Mouse (Mus musculus): Measurements from ENCODE around the gene Lix1l. TPM values are rescaled to one million over a fixed set of nuclear protein-coding genes. Genes with fewer than 3 reads are reported as not detected.

Lix1l gene
- polyA plus RNA-seq, 1 experiment: 8.1 TPM

DNA sequence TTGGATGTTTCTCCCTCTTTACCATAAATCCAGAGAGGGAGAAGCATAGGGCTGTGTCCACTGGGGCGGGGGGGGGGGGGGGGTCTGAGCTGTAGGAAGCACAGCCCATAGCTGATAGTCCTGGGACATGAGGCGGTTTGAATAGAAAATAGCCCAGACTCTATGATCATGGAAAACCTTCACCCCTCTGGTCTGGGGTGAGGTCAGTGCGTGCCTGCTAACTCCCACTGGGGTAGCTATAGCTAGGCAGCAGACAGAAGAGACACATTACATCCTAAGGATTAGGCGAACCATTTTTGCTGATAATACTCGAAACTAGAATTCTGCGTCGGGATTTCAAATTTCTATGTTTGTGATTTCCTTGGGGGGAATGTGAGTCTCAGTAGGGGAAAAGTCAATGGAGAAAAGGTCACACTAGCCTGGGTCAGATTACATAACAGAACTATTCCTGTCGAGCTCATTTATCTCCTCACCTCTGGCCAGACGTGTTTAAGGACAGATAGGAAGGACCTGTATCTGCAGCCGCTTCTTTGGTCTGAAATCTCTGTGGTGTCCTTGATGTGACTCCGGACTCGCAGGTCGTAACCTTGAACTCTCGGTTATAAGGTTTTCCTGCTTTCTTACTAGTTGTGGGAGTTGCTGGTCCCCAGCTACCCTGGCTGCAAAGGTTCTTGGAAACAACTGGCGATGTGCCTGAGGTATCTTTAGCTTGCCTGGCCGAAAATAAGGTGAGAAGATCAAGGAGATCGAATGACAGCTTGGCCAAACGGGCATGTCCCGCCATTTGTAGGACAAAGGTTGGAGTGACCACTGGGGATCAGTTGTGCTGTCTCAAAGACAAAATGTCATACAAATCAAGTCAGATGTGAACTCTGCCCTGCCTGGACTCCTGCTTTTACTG lies 27.1 kb upstream of the Lix1l start:
- Histone ChIP-seq H3K36me3 (ENCODE audit: control insufficient read depth, insufficient read depth, low read length) (no peaks in the 10 kb centered on the region), H3K4me1 (ENCODE audit: control insufficient read depth, insufficient read depth, low read length) (peaks cover 27% of the 10 kb centered on the region), H3K27me3 (ENCODE audit: control insufficient read depth, insufficient read depth, low read length) (no peaks in the 10 kb centered on the region), H3K4me3 (ENCODE audit: control insufficient read depth, low read depth, low read length) (no peak overlapping the region), H3K27ac (ENCODE audit: control insufficient read depth, insufficient read depth, low read depth, low read length) (no peak overlapping the region; the same call in 1 of the 2 replicates)
- TF ChIP-seq CTCF (IDR thresholded peaks at IDR 0.05; ENCODE audit: control insufficient read depth, insufficient read depth, insufficient replicate concordance, low read depth, low read length) (no peak), POLR2A (IDR thresholded peaks at IDR 0.05; ENCODE audit: control insufficient read depth, low read depth, low read length) (no peak)

DNA sequence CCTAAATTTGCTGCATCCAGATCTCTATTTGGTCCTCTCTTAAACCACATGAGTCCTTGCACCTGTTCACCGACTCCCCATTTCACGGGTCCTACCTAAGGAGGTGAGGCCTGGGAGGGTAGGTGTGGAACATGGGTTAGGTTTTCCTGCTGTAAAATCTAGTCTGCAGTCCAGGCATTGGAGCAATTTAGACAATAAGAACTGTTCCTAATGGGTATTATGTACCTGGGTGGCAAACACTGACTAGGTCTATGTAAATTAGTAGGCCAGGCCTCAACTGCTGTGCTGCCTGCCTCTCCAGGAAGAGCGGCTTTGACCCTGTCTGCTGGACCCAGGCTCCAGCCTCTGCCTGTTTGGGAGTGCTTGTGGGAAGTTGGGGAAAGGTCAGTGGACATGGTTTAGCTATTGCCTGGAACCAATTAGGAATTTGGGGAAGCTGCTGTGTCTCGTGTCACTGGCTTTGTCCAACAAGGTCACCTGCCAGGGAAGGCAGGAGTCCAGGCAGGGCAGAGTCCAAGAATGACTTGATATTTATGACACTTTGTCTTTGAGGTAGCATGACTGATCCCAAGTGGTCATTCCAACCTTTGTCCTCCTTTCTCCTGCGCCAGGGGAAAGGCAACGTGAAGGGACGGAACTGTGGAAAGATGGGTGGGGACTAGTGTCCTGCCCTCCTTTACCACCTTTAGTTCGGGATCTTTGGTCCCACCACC lies 25.5 kb upstream of the Lix1l start:
- no peak overlapping the region for H3K4me3 ChIP-seq (ENCODE audit: control insufficient read depth, low read depth, low read length)
- H3K27me3 ChIP-seq (ENCODE audit: control insufficient read depth, insufficient read depth, low read length): no peaks in the 10 kb centered on the region
- H3K36me3 ChIP-seq (ENCODE audit: control insufficient read depth, insufficient read depth, low read length): no peaks in the 10 kb centered on the region
- H3K4me1 ChIP-seq (ENCODE audit: control insufficient read depth, insufficient read depth, low read length): peaks cover 27% of the 10 kb centered on the region
- no peak for TF ChIP-seq POLR2A (IDR thresholded peaks at IDR 0.05; ENCODE audit: control insufficient read depth, low read depth, low read length)
- no peak for TF ChIP-seq CTCF (IDR thresholded peaks at IDR 0.05; ENCODE audit: control insufficient read depth, insufficient read depth, insufficient replicate concordance, low read depth, low read length)
- H3K27ac ChIP-seq (ENCODE audit: control insufficient read depth, insufficient read depth, low read depth, low read length): no peak overlapping the region

DNA sequence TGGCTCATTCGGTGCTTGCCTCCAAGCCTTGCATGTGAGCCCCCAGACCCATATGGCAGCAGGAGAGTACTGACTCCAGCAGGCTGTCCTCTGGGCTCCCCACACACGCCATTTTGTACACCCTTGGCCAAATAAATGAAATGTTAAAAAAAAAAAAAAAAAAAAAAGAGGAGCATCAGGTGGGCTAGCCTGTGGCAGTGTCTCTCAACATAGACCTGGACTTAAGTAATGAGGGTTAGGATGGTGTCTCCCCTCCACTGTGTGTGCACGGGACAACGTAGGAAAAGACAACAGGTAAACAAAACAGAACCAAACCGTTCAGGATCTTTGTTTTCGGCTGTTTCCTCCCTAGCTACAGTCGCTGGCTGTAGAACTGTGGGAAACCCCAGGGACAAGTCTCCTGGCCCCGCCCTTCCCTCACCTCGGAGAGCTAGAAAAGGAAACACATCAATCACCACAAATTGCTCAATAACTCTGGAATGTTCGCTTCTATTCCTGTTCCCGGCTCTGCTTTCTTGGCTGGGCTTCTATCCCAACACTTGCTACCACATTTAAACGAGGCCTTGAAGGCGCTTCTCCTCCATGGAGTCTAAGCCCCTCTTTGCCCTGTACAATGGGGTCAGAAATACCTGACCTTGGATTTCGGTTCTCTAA lies 24.8 kb upstream of the Lix1l start:
- Histone ChIP-seq H3K4me1 (ENCODE audit: control insufficient read depth, insufficient read depth, low read length) (peaks cover 30% of the 10 kb centered on the region), H3K27ac (ENCODE audit: control insufficient read depth, insufficient read depth, low read depth, low read length) (peak overlapping the region; percentile 87)

DNA sequence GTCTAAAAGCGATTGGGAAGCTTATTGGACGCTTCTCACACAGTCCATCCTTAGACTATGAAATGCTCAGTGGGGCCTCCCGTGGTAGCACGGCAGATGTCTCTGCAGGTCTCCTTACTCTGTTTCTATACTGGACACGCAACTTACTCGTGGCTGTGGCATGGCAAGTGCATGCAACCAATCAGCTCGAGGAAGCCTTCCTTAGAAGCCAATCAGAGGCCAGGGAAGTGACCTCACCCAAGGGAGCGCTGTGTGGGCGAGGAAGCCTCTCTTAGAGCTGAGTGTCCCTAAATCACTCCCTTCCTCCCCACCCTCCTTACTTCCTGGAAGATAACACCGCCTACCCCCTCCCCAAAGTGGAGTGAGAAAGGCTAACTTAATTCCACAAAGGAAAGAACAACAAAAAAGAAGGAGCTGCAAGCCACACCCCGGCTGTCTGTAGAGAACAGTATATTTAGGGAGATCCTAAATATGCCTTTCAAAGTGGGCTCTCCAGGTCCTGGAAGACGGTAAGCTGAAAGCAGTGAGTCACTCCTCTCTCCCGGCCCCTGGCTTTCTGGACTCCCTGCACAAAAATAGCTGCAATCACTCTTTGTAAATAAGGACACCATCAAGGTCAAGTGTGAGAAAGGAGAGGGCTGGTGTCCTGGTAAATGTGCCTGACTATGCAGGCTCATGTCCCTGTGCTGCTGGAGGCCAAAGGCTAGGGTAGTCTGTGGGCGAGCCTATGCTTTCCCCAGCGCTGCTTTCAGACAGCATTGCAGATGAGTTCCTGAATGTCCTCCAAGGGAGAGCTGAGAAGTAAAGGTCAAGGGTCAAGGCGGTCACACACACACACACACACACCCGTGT lies 24.0 kb upstream of the Lix1l start, which contains the start of gene Gm16253:
Gm16253 (plus strand) TSS at position 295 of the 852 bp plus-strand sequence.
- H3K36me3 ChIP-seq (ENCODE audit: control insufficient read depth, insufficient read depth, low read length): no peaks in the 10 kb centered on the region
- no peaks in the 10 kb centered on the region for H3K27me3 ChIP-seq (ENCODE audit: control insufficient read depth, insufficient read depth, low read length)
- H3K4me3 ChIP-seq (ENCODE audit: control insufficient read depth, low read depth, low read length): no peak within 1 kb of the TSS
- peaks cover 29% of the 10 kb centered on the region for H3K4me1 ChIP-seq (ENCODE audit: control insufficient read depth, insufficient read depth, low read length)
- peak within 1 kb of the TSS; percentile 87 for H3K27ac ChIP-seq (ENCODE audit: control insufficient read depth, insufficient read depth, low read depth, low read length)
- TF ChIP-seq POLR2A (IDR thresholded peaks at IDR 0.05; ENCODE audit: control insufficient read depth, low read depth, low read length): no peak
- TF ChIP-seq CTCF (IDR thresholded peaks at IDR 0.05; ENCODE audit: control insufficient read depth, insufficient read depth, insufficient replicate concordance, low read depth, low read length): no peak

More for the DNA sequence above, 24.8 kb upstream of the Lix1l start:
- no peaks in the 10 kb centered on the region for H3K27me3 ChIP-seq (ENCODE audit: control insufficient read depth, insufficient read depth, low read length)
- H3K4me3 ChIP-seq (ENCODE audit: control insufficient read depth, low read depth, low read length): no peak overlapping the region
- H3K36me3 ChIP-seq (ENCODE audit: control insufficient read depth, insufficient read depth, low read length): no peaks in the 10 kb centered on the region
- TF ChIP-seq POLR2A (IDR thresholded peaks at IDR 0.05; ENCODE audit: control insufficient read depth, low read depth, low read length): no peak
- no peak for TF ChIP-seq CTCF (IDR thresholded peaks at IDR 0.05; ENCODE audit: control insufficient read depth, insufficient read depth, insufficient replicate concordance, low read depth, low read length)

DNA sequence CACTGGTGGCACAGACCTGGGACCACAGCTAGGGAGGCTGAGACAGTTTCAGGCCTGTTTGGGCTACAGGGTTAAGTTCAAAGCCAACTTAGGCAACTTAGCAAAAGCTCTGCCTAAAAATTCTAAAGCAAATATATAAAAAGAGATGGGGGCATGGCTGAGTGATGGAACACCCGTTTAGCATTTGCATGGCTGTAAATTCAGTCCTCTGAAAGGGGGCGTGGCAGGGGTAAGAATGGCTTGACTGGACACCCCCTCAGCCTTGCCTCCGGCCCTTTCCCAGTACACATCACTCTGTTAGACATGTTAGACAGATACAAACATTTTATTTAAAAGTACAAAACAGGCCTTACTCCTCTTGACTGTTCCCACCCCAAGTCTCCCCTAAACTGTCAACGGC lies 23.4 kb upstream of the Lix1l start:
- peak overlapping the region; percentile 80 for H3K27ac ChIP-seq (ENCODE audit: control insufficient read depth, insufficient read depth, low read depth, low read length)
- no peak for TF ChIP-seq POLR2A (IDR thresholded peaks at IDR 0.05; ENCODE audit: control insufficient read depth, low read depth, low read length)
- no peak overlapping the region for H3K4me3 ChIP-seq (ENCODE audit: control insufficient read depth, low read depth, low read length)
- H3K4me1 ChIP-seq (ENCODE audit: control insufficient read depth, insufficient read depth, low read length): peaks cover 29% of the 10 kb centered on the region
- H3K36me3 ChIP-seq (ENCODE audit: control insufficient read depth, insufficient read depth, low read length): no peaks in the 10 kb centered on the region
- no peaks in the 10 kb centered on the region for H3K27me3 ChIP-seq (ENCODE audit: control insufficient read depth, insufficient read depth, low read length)

DNA sequence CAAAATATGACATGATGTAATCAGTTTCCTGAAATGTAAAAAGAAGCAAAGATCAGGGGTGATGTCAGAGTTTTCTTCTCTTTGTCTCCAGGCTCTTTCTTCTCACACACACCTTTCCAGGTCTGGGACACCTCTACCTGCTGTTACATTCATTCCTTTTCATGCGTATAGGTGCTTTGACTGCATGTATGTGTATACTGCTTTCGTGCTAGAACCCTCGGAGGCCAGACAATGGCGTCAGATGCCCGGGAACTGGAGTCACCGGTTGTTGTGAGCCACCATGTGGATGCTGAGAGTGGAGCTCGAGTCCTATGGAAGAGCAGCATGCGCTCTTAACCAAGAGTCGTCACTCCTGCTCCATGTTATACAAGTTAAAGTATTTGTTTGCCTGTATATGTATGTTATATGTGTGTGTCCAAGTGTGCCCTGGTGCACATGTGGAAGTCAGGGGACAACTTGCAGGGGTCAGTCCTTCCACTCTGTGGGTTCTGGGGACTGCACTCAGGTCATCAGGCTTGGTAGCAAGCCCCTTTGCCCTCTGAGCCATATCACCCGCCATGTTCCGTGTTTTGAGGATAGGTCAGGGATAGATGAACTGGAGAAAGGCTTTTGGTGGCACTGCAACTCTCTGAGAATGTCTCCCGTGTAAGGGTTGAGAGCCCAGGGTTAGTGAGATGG lies 22.2 kb upstream of the Lix1l start:
- H3K27me3 ChIP-seq (ENCODE audit: control insufficient read depth, insufficient read depth, low read length): no peaks in the 10 kb centered on the region
- no peak for TF ChIP-seq POLR2A (IDR thresholded peaks at IDR 0.05; ENCODE audit: control insufficient read depth, low read depth, low read length)
- no peak for TF ChIP-seq CTCF (IDR thresholded peaks at IDR 0.05; ENCODE audit: control insufficient read depth, insufficient read depth, insufficient replicate concordance, low read depth, low read length)
- no peak overlapping the region for H3K27ac ChIP-seq (ENCODE audit: control insufficient read depth, insufficient read depth, low read depth, low read length)
- peaks cover 29% of the 10 kb centered on the region for H3K4me1 ChIP-seq (ENCODE audit: control insufficient read depth, insufficient read depth, low read length)
- no peak overlapping the region for H3K4me3 ChIP-seq (ENCODE audit: control insufficient read depth, low read depth, low read length)
- H3K36me3 ChIP-seq (ENCODE audit: control insufficient read depth, insufficient read depth, low read length): no peaks in the 10 kb centered on the region
